Mouse (Mus musculus) fibroblast of lung, adult 2 months (primary cell): ENCODE results near the gene Il17ra.

Source experiments
- DNase-seq: peaks from one replicate; pipeline ENCODE4 v3.0.0-alpha.2; 2011; ENCODE audit warnings: low read depth

Il17ra gene

DNA sequence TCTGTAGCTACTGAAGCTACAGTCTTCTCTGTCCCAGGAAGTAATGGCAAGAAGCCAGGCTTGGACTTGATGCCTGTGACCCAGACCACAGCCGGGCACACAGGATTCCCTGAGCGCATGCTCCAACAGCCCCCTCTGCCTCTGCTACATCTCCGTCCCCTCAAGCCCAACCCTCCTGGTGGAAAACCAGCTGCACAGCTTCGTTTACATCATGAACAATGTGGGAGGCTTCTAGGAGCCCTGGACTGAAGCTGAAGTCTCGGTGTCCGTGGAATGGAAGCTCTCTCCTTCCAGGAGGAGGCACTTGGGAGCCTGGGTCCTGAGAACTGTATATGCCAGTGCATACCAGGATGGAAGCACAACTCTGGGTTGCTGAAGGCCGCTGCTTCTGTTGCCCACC is 46.9 kb downstream of the Il17ra start:
- no peak for DNase-seq

GRCm38 (mm10) chr6:120510425-120510824 is 47.4 kb downstream of the Il17ra start:
- DNase-seq = no peak

DNA sequence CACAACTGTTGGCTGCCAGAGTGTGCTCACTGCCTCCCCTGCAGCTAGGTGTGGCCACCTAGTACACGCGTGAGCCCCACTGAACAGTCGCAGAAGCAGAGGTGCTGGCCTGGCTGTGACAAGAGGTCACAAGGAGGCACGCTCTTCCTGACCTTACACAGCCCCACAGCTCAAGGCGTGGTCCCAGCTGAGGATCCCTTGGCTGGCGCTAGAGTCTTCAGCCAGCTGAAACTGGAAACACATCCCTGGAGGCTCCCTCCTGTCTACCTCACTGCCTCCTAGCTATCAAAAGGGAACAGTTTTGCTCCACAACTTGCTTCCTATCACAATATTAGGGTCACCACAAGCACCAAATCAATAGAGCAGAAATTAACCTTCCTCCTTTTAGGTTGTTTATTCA is 48.2 kb downstream of the Il17ra start:
- DNase-seq = no peak

DNA sequence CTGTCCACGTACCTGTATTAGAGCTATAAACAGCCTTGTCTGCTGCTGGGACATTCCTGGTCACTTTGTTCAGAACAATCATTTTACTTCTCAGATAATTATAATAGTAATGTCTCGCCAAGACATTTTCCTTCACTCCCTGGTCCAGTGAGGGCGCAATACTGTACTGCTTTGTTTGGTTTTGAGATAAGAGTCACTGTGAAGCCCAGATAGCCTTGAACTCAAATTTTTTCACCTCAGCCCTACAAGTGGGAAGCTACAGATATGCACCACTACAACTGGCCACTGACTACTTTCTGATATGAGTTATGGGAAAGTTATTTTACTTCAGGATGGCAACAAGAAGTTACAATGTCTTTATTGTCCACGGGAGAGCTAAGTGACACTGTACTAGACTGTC is 53.4 kb downstream of the Il17ra start:
- no peak for DNase-seq

GRCm38 (mm10) chr6:120516879-120517278 is 53.8 kb downstream of the Il17ra start:
- DNase-seq = no peak

DNA sequence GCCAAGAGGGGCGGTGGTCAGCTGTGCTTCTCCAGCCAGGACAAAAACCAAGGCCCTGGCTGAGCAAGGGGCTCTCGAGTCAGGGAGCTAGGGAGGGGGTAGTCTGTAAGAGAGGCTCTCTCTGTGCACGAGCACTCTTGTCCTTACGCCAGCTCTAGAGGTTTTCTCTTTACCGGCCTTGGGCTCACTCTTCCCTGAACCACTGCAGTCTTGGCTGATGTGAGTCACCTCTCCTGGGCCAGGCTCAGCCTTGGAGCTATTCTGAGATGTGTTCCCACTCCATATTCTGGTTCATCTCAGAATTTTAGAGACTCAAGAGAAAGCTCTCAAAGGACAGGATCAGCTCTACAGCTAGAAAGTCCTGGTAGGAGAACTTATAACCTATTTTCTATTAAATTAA is 54.3 kb downstream of the Il17ra start:
- no peak for DNase-seq

- DNase-seq = no peak
Observed at GRCm38 (mm10) chr6:120519647-120520046, 56.6 kb downstream of the Il17ra start.

DNA sequence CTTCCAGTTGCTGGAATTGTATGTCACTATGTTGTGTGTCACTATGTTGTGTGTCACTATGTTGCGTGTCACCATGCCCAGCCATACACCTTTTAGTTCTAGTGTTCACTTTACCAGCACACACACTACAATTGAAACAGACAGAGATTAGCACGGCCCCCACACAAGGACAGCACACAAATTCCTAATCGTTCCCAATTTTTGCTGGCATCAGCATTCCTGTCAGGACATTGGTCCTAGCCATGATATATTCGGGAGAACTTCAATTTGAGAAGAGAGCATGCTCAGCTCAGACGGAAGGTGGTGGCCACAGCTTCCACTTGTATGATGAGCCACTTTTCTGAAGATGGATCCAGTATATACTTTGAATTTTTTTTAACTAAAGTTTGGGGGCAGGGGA is 61.7 kb downstream of the Il17ra start:
- DNase-seq = no peak

GRCm38 (mm10) chr6:120529123-120529522 is 66.1 kb downstream of the Il17ra start:
- DNase-seq = no peak

DNA sequence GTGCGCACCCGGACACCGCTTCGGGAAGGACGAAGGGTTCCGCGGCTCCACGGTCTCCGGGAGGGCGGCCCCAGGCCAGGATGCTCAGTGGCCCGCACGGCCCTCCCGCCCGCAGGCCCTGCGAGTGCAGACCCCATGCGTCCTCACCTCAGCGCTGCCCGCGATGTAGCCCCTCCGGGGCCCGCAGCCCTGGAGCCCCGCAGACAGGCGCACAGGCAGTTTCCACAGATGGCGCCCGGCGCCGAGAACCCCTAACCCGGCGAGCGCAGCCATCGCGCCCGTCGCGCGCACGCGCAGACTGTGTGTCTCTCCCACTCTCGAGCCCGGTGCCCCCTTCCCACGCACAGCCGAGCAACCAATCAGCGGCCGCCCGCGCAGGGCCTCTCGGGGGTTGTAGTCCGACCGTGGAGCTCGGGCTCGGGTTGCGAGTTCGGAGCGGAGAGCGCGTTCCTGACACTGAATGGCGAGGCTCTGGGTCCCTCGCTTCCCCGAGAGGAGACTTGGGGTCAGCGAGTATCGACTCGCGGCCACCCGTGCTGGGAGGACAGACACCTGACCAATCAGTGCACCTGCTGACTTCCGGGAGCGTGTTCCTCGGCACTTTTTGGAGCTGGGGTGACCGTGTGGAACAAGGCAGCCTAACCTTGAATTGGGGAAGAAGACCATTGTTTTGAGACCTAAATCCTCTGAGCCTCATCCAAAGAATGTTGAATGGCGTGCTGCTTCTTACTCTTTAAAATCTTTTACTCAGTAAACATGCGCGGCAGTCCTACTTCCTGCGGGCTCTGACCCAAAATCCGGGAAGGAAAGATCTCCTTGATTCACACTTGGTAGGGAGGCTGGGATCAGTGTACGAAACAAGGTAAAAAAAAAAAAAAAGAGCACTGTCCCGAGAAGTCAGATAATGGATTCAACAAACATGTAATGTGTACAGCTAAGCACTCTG is 68.2 kb downstream of the Il17ra start, which contains the start of gene Hdhd5:
TSS of gene Hdhd5 (minus strand) at position 300 of the 946 bp plus-strand sequence.
- DNase-seq = peak; percentile 59

GRCm38 (mm10) chr6:120532594-120532993 is 69.5 kb downstream of the Il17ra start:
- no peak for DNase-seq

DNA sequence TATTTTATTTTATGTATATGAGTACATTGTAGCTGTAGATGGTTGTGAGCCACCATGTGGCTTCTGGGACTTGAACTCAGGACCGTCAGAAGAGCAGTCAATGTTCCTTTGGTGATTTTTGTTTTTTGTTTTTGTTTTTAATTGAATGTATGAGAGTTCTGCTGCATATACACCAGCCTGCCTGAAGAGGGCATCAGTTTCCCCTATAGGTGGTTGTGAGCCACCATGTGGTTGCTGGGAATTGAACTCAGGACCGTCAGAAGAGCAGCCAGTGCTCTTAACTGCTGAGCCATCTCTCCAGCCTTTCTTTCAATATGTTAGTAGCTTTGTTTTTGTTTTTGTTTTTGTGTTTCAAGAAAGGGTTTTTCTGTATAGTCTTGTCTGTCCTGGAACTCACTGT is 73.3 kb downstream of the Il17ra start:
- DNase-seq = no peak
